Mouse (Mus musculus): Measurements from ENCODE around the gene Gli3.

Gene Gli3

DNA sequence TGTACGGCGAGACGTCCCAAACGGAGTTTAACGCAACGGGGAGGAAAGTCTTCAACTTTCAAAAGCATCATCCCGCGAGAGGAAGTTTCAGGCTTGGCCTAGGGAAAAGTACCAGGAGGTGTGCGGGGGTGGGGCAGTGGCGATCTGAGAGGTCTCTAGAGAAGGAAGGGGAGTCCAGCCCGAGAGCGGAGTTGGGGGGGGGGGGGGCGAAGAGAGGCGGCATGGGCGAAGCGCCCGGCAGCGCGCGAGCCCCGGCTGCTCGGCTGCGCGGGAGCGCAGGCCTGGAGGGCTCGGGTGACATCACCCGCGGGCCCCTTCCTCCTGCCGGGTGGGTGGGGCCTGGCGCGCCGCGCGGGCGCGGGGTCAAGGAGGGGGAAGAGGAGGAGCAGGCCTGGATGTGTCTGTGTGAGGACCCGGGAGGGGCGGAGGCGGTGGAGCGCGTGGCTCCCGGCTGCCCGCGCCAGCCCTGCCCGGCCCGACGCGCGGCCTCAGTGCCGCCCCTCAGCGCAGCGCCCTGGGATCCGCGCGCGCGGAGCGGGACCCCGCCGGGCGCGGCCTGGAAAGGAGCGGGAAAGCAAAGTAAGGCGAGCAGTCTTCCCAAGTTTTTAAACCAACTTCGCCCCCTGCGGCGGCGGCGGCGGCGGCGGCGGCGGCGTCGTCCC is at the start of gene Gli3:
TSS of gene Gli3 (plus strand) at position 406 of the 662 bp plus-strand sequence.
- peak; percentile 57 to 80 for DNase-seq

DNA sequence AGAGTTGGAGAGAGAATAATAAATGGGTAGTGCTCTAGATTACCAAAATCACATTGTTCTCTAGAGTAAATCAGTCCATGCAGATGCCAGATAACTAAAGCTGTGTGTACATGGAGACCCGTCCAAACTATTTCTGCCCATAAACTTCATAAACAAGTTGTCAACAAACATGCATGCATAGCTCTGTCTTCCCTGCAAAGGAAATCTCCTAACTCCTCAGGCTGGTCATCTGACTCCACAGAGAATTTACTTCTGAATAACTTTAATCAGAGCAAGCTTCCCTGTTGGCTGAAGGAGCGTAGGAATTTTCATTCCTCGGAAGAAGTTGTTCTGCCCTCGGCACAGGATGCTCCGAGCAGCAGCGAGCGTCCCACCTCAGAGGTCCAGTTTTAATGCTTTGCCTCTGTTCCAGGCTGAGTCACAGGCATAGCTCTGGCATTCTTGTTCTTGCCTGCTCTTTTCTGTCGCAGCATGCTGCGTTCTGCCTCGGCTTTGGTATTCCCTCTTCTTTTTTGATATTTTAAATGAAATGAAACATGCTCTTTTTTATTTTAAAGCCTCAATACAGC is 41.8 kb upstream of the Gli3 start:
- no peak for DNase-seq

DNA sequence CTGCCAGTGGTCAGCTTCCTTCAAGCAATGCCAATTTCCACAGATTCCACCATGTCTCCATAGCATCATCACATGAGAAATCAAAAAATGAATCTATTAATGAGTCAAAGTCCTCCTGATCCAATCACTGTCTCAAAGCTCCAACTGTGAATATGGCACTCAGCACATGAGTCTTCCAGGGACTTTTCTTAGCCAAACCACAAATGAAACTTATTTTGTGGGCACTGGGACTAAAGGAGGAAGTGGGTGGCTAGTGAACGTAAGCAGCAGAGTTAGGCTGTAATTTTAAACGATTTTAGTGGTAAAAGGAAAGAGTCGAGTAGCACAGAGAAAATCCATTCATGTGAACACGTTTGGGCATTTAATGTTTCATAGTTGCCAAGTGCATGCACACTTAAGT is 21.0 kb upstream of the Gli3 start:
- no peak for DNase-seq

DNA sequence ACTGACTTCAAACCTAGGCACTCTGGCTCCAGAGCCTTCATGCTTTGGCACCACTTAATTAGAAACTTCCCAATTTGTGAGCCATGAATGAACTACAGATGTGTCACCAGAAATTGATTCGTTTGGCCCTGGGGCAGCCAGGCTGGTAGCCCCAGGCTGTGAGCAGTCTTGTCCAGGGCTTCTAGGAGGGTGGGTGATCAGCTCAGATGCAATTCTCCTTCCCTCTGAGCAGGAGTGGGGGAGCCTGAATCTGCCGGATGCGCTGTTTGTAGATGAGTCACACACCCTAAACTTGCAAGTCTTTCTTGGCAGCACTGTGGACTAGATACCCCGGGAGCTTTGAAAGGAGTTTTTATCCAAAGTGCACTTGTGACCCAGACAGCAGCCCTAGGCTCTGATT is 18.7 kb upstream of the Gli3 start:
- no peak for DNase-seq

DNA sequence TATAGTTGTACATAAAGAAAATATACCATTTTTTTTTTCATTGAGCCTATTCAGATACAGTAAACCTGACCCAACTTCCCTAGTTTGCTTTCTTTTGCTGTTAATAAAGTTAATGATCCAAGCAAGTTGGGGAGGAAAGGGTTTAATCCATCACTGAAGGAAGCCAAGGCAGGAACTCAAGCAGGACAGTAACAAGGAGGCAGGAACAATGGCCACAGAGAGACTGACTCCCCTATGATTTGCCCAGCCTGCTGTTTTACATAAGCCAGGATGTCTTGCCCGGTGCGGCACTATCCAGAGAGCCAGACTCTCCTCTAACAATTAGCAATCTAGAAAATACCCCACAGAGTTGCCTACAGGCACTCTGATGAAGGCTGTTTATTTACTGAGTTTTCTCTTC is 17.4 kb upstream of the Gli3 start:
- DNase-seq, result no peak

DNA sequence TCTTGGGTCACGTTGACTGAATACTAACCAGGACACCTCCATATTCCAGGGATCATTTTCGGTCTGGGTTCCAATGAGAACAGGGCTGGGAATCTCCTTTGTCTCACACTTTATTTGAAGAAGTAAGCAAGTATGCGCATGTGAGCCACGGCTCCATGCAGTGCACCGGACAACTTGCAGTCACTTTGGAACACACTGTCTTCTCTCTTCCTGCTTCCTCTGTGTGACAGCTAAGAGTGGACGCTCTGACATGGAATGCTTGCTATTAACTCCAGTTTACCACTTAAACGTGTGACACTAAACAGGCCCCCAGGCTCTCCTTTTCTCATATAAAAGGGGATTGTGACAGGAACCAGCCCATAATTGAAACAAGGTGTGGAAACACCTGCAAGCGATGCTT is 17.0 kb upstream of the Gli3 start:
- no peak for DNase-seq

DNA sequence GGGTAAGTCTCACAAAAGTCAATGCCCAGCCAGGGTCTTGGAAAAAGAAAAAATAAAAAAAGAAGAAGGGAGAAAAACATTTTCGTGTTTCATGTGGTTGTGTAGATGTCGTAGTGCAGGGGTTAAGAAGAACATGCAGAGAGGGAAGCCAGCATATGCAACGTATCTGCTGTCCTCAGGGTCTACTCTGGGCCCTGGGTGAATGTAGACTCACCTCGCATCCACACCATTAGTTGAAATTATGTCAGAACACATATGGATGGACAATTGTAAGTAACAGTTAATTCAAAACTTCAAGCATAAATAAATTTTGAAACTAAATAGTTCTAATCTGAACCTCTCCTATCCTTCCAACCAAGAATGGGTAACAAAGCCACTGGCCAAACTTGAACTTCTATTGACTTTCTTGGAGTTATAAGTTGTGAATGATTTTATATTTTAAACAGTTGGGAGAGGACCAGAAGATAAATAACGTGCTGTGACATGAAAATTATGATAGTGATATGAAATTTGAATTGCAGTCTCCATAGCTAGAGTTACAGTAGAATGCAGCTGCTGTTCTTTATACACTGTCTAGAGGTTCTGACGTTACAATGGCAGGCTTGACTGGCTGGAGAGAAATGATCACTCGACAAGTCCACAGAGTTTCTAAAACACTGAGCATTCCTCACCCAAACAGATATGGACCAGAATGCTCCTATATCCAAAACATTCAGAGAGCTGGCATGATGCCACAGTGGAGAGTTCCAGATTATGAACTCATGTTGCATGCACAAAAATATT is 16.1 kb upstream of the Gli3 start:
- DNase-seq, result no peak

DNA sequence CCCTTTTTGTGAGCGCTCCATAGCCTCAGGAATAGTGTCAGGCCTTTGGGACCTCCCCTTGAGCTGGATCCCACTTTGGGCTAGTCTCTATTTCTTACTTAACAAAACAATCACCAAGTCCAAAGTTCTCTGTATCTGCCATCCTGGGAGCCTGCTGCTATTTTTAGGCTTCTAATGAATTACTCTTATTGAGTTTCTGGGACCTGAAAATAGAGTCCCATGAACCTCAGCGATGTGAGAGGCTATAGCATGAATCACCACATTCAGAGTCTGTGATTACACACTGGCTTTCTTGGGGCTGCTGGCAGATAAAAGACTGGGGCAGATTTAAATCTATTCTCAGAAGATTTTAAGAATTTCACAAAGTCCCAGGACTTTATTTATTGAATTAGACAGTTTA is 12.1 kb upstream of the Gli3 start:
- DNase-seq, result no peak

DNA sequence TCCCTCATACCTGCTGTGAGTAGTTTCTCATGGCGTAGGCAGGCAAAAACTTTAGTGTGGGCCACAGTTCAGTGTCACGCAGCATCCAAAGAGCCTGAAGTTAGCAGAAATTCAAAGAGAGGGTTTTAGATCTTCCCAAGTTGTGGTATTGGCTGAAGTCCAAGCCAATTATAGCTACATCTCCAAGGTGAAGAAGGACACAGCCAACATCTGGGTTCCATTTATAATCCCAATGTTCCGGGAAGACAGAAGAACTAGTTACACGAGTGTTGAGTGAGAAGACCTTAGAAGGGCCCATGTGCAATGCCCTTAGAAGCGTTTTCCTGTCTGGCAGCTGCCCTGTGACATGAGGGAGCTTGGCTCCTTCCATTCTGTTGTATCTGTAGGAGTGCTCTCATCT is 5.2 kb upstream of the Gli3 start:
- DNase-seq, result no peak

DNA sequence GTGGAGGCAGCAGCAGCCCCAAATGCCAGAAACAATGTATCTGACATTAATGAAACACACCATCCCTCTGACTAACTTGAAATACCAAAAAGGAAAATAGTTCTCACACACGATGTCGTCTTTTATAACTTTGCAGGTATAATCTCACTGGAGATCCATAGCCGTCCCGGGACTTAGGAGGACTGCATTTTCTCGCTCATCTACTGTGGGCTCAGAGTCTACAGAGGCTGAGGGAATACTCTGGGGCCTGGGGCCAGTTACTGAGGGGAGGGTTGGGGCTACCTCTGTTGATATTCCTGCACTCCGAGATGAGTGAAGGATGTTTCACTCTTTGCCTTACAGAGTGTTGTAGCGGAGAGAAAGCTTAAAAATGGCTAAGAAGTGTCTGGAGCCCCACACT is 1.1 kb upstream of the Gli3 start:
- DNase-seq, result no peak

DNA sequence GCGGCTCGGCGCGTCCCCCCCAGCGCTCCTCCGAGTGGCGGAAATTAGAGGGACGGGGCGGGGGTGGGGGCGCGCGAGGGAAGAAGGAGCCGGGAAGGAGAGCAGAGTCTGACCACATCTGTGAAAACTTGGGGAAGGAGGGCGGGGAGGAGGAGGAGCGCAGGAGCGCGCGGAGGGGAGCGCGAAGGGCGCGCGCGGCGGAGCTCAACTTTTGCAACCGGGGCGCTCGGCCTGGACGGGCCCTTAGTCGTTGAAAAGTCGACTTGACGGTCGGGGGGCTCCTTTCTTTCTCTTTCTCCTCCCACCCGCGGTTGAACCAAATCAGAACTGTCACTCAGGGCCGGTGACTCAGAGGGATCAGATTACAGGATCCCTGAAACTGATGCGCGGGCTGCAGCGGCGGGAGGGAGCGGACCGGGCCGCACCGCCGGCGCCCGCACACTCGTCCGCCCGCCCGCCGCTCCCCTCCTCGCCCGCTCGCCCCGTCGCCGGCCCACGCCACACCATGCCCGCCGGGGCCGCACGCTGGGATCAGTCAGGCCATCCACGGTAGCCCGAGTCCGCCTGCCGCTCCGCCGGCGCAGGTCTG is 551 bp downstream of the Gli3 start:
- peak; percentile 31 to 46 for DNase-seq

DNA sequence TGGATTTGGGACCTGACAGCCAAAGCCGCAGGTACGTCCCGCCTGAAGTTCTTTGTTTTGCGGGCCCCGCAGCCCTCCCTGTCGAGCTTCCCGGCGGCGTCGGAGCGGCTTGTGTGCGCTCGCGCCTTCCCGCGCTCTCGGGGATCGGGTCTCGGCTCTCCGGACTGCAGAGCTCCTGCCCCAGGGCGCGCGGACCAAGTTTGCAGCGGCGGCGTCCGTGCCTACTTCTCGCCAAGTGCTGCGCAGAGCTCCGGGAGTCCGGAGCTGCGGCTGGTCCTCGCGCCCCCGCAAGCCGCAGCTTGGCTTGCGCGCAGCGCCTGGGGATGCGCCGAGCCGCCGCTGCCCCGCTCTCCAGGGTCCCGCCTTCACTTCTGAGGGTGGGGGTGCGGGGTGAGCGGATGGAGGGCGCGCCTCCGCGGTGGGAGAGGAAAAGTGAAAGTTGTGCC is 1.1 kb downstream of the Gli3 start:
- DNase-seq, result peak; percentile 29 to 52

DNA sequence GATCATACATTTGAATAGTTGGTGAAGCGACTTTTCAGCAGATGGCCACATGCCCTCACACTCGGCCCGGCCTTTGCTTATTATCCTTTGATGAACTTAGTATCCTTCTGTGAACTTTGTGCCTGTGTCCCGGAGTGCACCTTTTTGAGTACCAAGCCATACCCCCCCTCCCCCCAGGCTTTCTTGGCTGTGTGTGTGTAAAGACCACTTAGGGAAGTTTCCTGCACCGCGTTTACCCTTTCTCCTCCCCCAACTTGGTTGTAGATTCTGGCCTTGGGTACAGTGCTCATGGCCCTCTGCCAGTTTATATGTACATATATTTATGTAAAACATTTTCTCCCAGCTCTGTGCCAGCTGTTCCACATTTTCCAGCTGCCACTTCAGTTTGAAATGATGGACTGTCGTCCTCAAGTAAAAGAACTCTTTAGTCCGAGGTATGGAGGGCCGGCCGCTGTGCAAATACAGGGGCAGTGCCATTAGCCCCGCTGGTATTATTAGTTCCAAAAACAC is 1.8 kb downstream of the Gli3 start:
- no peak for DNase-seq

DNA sequence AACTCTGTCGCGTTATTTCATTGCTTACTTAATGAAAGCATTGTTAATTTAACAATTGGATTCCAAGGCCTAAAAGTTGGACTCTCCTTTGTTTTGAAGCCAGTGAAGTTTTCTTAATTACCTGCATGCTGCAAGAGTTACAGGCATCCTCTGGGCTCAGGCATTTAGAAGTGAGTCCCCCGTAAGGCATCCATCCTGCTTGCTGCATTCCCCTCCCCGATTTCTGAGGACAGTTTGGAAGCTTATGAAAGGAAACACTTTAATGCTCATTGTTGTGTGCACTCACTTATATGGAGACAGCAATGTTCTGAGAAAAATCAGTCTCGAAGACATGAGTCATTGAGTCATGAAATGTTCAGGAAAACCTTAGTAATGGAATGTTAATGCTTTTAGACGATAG is 3.5 kb downstream of the Gli3 start:
- no peak for DNase-seq

DNA sequence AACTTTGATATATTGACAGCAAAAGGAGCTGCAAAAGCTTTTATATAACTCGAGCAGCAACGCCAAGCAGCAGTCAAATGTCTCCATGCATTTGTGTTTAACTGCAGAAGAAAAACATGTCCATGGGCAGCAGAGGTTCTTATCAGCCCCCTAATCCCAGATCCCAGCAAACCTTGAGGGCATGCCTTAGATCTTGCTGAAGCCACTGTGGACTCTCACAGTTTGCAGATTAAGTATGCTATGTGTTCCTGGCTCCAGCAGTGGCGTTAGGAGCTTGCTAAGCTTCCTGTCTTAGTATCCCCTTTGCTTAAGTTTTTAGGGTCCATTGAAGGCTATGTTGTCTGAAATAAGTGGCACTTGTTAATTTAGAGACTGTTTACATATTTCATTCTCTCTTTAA is 4.4 kb downstream of the Gli3 start:
- DNase-seq, result no peak

DNA sequence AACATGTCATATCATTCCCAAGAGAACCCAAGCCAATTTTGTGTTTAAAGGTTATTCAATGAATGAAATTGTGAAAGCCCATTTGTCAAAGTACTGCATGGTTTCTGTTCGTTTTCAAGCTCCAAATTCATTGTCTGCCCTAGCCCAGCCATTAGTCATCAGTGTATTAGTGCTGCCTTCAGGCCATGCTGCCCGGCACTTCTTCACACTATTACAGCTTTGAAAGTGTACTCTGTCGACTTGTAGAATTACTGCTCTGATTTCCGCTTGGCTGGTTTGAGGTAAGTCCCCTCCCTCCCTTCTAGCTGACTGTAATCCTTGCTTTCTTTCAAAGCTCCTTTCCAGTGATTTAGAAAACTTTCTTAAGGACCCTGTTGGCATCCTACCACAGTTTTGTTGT is 5.4 kb downstream of the Gli3 start:
- DNase-seq, result no peak

DNA sequence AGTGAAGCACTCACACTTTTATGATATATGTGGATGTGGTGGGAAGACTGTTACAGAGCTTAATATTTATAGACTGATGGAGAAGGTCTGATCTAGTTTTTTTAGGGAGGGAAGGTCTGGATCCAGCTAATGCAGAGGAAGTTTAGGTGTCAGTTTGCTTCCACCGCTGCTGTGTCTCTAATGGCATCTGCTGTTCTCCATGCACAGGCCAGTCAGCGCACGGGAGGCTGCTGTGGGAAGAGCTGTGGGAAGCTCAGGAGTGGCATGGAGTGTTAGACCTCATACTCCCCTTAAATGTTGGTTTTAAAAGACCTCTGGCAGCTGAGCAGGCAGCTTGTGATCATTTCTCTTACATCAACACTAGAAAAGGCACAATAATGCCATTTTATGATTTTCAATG is 7.0 kb downstream of the Gli3 start:
- DNase-seq, result no peak

DNA sequence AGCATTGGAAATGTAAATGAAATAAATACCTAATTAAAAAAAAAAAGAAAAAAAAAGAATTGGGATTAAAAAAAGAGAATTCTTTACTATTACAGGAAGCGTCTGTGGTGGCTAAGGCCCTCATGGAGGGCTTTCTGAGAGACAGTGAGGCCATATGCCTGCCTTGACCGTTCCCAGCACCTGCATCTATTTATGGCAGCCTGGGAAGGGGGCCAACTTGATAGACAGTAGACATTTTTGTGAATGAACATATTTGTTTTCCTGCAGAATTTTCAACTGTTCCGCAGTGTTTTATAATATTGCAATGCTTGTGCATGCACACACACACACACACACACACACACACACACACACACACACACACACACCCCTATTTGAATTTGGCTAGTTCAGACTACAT is 9.7 kb downstream of the Gli3 start:
- DNase-seq, result no peak

DNA sequence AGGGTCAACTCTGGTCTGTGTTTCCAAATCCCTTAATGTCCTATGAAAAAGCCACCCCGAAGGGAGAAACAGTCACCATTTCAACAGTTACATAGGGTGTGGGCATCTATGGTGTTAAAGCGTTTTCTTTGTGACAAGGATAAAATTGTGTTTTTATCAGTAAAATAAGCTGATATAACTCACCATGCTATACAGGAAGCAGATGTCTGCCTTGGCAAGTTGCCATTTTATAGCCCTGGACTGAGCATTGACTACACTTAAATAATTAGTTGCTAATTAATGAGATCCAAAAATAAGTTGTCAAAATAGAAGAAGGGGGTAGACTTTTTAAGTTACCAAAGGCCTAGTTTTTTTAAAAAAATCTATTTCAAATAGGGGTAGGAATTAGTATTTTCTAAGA is 11.4 kb downstream of the Gli3 start:
- DNase-seq, result no peak

DNA sequence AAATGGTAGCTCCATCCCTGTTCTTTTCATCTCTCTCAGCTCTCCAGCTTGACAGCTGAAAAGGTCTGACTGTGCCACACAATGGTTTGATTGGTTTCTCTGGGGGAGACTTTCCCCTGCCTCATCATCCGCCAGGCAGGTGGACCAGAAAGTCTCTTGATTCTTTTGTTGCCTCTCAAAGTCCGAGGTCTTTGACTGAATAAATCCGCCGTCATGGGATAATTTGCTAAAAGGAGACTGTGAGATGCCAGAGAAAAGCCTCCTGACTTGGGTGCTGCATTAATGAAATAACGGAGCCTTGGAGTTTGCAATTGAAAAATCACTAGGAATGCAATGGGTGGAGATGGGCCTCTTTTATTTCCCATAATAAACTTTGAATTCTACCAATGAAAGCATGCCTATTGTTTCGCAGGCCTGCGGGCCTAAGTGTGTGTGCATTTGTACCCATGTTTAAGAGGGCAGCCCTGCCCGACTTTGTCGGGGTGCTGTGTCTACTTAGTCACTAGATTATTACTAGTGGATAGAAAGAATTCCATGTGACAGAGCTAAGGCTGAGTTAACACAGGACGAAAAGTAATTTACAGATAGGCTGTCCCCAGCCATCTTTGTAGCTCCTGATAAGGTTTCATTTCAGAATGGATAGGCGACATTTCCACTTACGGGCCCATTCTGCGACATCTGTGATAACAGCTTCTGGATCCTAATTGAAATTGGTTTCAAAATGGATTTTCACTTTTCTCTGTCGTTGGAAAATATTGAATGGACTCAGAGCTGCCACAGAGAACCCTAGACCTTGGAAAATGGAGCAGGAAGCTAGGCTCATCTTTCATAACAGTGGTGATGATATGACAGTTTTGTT is 23.2 kb downstream of the Gli3 start:
- DNase-seq, result no peak

DNA sequence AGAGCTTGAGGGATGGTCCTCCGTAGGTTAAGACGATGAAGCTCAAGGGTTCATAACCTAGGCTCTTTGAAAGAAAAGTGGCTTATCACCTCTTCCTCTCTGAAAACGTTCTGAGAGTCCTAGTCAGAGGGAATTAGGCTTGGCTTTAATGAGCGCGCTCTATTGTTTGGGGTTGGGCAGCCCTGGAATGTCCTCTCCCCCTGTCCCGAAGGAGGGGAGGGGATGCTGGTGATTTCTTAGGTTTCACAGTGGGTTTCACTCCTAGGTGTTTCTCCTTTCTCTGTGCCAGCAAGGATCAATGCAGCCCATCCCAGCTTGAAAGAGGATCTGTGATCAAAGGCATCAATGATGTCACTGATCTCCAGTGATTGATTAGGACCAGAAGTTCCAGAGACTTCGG is 24.3 kb downstream of the Gli3 start:
- DNase-seq, result no peak

DNA sequence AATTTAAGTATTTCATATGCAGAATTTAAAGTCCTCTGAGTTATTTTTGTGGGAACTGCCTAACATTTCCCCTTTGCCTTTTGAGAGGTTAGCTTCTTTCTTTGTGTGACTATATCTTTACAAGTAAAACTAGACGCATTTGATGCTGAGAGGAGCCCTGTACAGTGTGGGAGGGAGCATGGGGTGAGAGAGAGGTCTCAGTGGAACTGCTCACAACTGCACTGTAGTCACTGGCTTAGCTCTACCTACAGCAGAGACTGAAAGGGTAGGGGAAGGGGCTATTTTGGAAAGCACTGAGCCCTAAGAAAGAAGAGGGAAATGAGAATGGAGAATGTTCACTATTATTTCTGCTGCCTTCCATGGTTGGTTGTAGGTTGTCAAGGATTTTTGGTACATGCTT is 25.0 kb downstream of the Gli3 start:
- DNase-seq, result no peak

DNA sequence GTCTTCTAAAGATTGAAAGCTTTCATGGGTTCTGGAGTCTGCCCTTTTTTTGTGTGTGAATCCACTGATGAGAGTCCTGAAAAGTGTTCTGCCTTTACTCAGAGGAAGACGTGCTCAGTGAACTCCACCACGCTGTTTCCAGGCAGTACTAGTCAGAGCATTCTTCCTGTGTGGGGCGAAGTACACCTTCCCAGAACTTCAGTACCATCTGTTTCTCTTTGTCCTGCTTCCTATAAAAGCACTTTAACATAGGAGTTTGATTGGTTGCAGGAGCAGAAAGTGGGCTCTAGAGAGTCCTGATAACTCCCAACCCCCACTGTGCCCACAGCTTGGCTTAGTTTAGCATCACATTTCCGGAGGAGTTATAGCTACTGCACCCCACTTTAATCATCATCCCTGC is 32.8 kb downstream of the Gli3 start:
- DNase-seq, result no peak
